Mouse (Mus musculus): ENCODE data around the gene Ptges3l. TPM values are rescaled to one million over a fixed set of nuclear protein-coding genes. Genes with fewer than 3 reads are reported as not detected.
"Not testable (repeated sequence)": the region's sequence is repeated elsewhere in the genome, so short reads cannot be mapped to it uniquely, and the experiment has no call there.

Ptges3l gene
- polyA plus RNA-seq, 1 experiment from 2014 or later: 2.8 TPM

GRCm38 (mm10) chr11:101415306-101415705, 9.8 kb downstream of the Ptges3l start:
- H3K36me3 ChIP-seq: peaks cover 34% of the 10 kb centered on the region
- no peak overlapping the region for H3K27ac ChIP-seq
- H3K27me3 ChIP-seq: no peaks in the 10 kb centered on the region
- no peak overlapping the region for H3K4me2 ChIP-seq
- H3K4me1 ChIP-seq (replicated peaks): peaks cover 14% of the 10 kb centered on the region
- no peak overlapping the region for H3K9ac ChIP-seq
- 91% methylated on average over 2 of the region's 2 CpGs for WGBS
- H3K4me3 ChIP-seq: no peak overlapping the region
- no peak for ATAC-seq (ENCODE audit: low FRiP score)
- no peaks in the 10 kb centered on the region for H3K9me3 ChIP-seq

GRCm38 (mm10) chr11:101395110-101395509, 30.0 kb downstream of the Ptges3l start:
- H3K4me2 ChIP-seq: no peak overlapping the region
- no peaks in the 10 kb centered on the region for H3K36me3 ChIP-seq
- no peak overlapping the region for H3K27ac ChIP-seq
- H3K27me3 ChIP-seq: peaks cover 5% of the 10 kb centered on the region; the same call in 1 of the 2 replicates
- H3K4me1 ChIP-seq (replicated peaks): no peaks in the 10 kb centered on the region
- no peaks in the 10 kb centered on the region for H3K9me3 ChIP-seq
- 9% methylated on average over 8 of the region's 8 CpGs for WGBS
- ATAC-seq (ENCODE audit: low FRiP score): 0 out of 2 replicates have a peak, but pooled peaks have one; percentile 21
- H3K4me3 ChIP-seq: no peak overlapping the region
- no peak overlapping the region for H3K9ac ChIP-seq

- no peaks in the 10 kb centered on the region for H3K27me3 ChIP-seq
- no peak overlapping the region for H3K9ac ChIP-seq
- no peaks in the 10 kb centered on the region for H3K4me1 ChIP-seq (replicated peaks)
- ATAC-seq (ENCODE audit: low FRiP score): no peak
- H3K27ac ChIP-seq: no peak overlapping the region
- no peaks in the 10 kb centered on the region for H3K9me3 ChIP-seq
- WGBS: 17% methylated on average over 4 of the region's 4 CpGs
- H3K4me3 ChIP-seq: no peak overlapping the region
- H3K4me2 ChIP-seq: no peak overlapping the region
- no peaks in the 10 kb centered on the region for H3K36me3 ChIP-seq
These were observed 43.3 kb downstream of the Ptges3l start for GRCm38 (mm10) chr11:101381817-101382216.

GRCm38 (mm10) chr11:101378926-101379325, 46.2 kb downstream of the Ptges3l start:
- ATAC-seq (ENCODE audit: low FRiP score): no peak
- 86% methylated on average over 6 of the region's 6 CpGs for WGBS
- H3K27ac ChIP-seq: no peak overlapping the region

GRCm38 (mm10) chr11:101378196-101378595, 46.9 kb downstream of the Ptges3l start:
- H3K27ac ChIP-seq; H3K4me1 ChIP-seq (replicated peaks); H3K27me3 ChIP-seq; H3K9me3 ChIP-seq; H3K36me3 ChIP-seq; ATAC-seq (ENCODE audit: low FRiP score); H3K4me3 ChIP-seq; H3K9ac ChIP-seq; H3K4me2 ChIP-seq: not testable (repeated sequence)
- WGBS: 87% methylated on average over 8 of the region's 8 CpGs

More at GRCm38 (mm10) chr11:101378926-101379325, 46.2 kb downstream of the Ptges3l start:
- Histone ChIP-seq H3K27me3 (no peaks in the 10 kb centered on the region), H3K4me3 (no peak overlapping the region), H3K4me2 (no peak overlapping the region), H3K36me3 (no peaks in the 10 kb centered on the region), H3K9ac (no peak overlapping the region), H3K4me1 (replicated peaks) (no peaks in the 10 kb centered on the region), H3K9me3 (no peaks in the 10 kb centered on the region)

GRCm38 (mm10) chr11:101374421-101374938, 50.7 kb downstream of the Ptges3l start:
- H3K4me1 ChIP-seq (replicated peaks): no peaks in the 10 kb centered on the region
- no peak overlapping the region for H3K27ac ChIP-seq
- no peaks in the 10 kb centered on the region for H3K36me3 ChIP-seq
- 66% methylated on average over 7 of the region's 7 CpGs for WGBS
- no peaks in the 10 kb centered on the region for H3K9me3 ChIP-seq
- no peak for ATAC-seq (ENCODE audit: low FRiP score)
- no peak overlapping the region for H3K4me3 ChIP-seq
- no peak overlapping the region for H3K4me2 ChIP-seq
- no peaks in the 10 kb centered on the region for H3K27me3 ChIP-seq
- no peak overlapping the region for H3K9ac ChIP-seq

GRCm38 (mm10) chr11:101370141-101370540, 55.0 kb downstream of the Ptges3l start:
- H3K9ac ChIP-seq: no peak overlapping the region
- no peak overlapping the region for H3K4me2 ChIP-seq
- ATAC-seq (ENCODE audit: low FRiP score): no peak
- H3K27ac ChIP-seq: no peak overlapping the region
- H3K4me3 ChIP-seq: no peak overlapping the region
- H3K36me3 ChIP-seq: no peaks in the 10 kb centered on the region
- H3K9me3 ChIP-seq: no peaks in the 10 kb centered on the region
- H3K27me3 ChIP-seq: no peaks in the 10 kb centered on the region
- 82% methylated on average over 5 of the region's 5 CpGs for WGBS
- H3K4me1 ChIP-seq (replicated peaks): no peaks in the 10 kb centered on the region

Small RNAs within 50 kb of the gene (microRNA-seq; reads per million reads assigned to microRNA genes)
- not detected for gene Mir6929

Other genes with a start within 250 kb of the Ptges3l start
- gene Ccr10, start 249.9 kb downstream of the Ptges3l start, polyA plus RNA-seq (2015; fragmentation: Nextera tagmentation; extraction: Ambion mirVana): 0.13 and 0.18 TPM in 2 replicates
- 20.4 and 20.7 TPM in 2 replicates for gene Ezh1, start 198.9 kb downstream of the Ptges3l start, polyA plus RNA-seq (2015; fragmentation: Nextera tagmentation; extraction: Ambion mirVana)
- gene Ramp2, start 179.3 kb downstream of the Ptges3l start, polyA plus RNA-seq (2015; fragmentation: Nextera tagmentation; extraction: Ambion mirVana): 84.8 and 94.9 TPM in 2 replicates
- gene Vps25, start 171.6 kb downstream of the Ptges3l start, polyA plus RNA-seq (2015; fragmentation: Nextera tagmentation; extraction: Ambion mirVana): 110 and 115 TPM in 2 replicates
- 7.0 and 7.7 TPM in 2 replicates for gene Wnk4, start 164.8 kb downstream of the Ptges3l start, polyA plus RNA-seq (2015; fragmentation: Nextera tagmentation; extraction: Ambion mirVana)
- 1.3 TPM in 2 replicates for gene Cntd1, start 146.3 kb downstream of the Ptges3l start, polyA plus RNA-seq (2015; fragmentation: Nextera tagmentation; extraction: Ambion mirVana)
- 216 and 226 TPM in 2 replicates for gene Coa3, start 146.2 kb downstream of the Ptges3l start, polyA plus RNA-seq (2015; fragmentation: Nextera tagmentation; extraction: Ambion mirVana)
- gene Becn1, start 123.0 kb downstream of the Ptges3l start, polyA plus RNA-seq (2015; fragmentation: Nextera tagmentation; extraction: Ambion mirVana): 166 and 188 TPM in 2 replicates
- 118 and 122 TPM in 2 replicates for gene Psme3, start 109.1 kb downstream of the Ptges3l start, polyA plus RNA-seq (2015; fragmentation: Nextera tagmentation; extraction: Ambion mirVana)
- 1.9 and 2.4 TPM in 2 replicates for gene Aoc2, start 100.3 kb downstream of the Ptges3l start, polyA plus RNA-seq (2015; fragmentation: Nextera tagmentation; extraction: Ambion mirVana)
- not detected in 2 replicates for gene Aoc3, start 94.7 kb downstream of the Ptges3l start, polyA plus RNA-seq (2015; fragmentation: Nextera tagmentation; extraction: Ambion mirVana)
- gene G6pc, start 57.8 kb downstream of the Ptges3l start, polyA plus RNA-seq (2015; fragmentation: Nextera tagmentation; extraction: Ambion mirVana): not detected in 2 replicates
- gene Aarsd1, start 7.7 kb downstream of the Ptges3l start, polyA plus RNA-seq (2015; fragmentation: Nextera tagmentation; extraction: Ambion mirVana): 91.5 and 96.2 TPM in 2 replicates
- gene Gm27029, start 537 bp downstream of the Ptges3l start, polyA plus RNA-seq (2015; fragmentation: Nextera tagmentation; extraction: Ambion mirVana): 4.8 and 8.0 TPM in 2 replicates
- gene Rundc1, start 248 bp downstream of the Ptges3l start, polyA plus RNA-seq (2015; fragmentation: Nextera tagmentation; extraction: Ambion mirVana): 28.6 and 29.8 TPM in 2 replicates
- gene Rpl27, start 17.0 kb upstream of the Ptges3l start, polyA plus RNA-seq (2015; fragmentation: Nextera tagmentation; extraction: Ambion mirVana): 301 and 310 TPM in 2 replicates
- gene Ifi35, start 23.1 kb upstream of the Ptges3l start, polyA plus RNA-seq (2015; fragmentation: Nextera tagmentation; extraction: Ambion mirVana): 3.7 and 4.0 TPM in 2 replicates
- gene Rnd2, start 39.7 kb upstream of the Ptges3l start, polyA plus RNA-seq (2015; fragmentation: Nextera tagmentation; extraction: Ambion mirVana): 108 and 111 TPM in 2 replicates
- 92.1 and 96.6 TPM in 2 replicates for gene Vat1, start 40.9 kb upstream of the Ptges3l start, polyA plus RNA-seq (2015; fragmentation: Nextera tagmentation; extraction: Ambion mirVana)
- 2.9 TPM in 2 replicates for gene Brca1, start 126.6 kb upstream of the Ptges3l start, polyA plus RNA-seq (2015; fragmentation: Nextera tagmentation; extraction: Ambion mirVana)
- 98.7 and 104 TPM in 2 replicates for gene Nbr1, start 126.8 kb upstream of the Ptges3l start, polyA plus RNA-seq (2015; fragmentation: Nextera tagmentation; extraction: Ambion mirVana)
- gene Tmem106a, start 156.9 kb upstream of the Ptges3l start, polyA plus RNA-seq (2015; fragmentation: Nextera tagmentation; extraction: Ambion mirVana): 3.4 and 4.1 TPM in 2 replicates
- not detected in 2 replicates for gene Gm11634, start 173.9 kb upstream of the Ptges3l start, polyA plus RNA-seq (2015; fragmentation: Nextera tagmentation; extraction: Ambion mirVana)
- gene Rdm1, start 201.9 kb upstream of the Ptges3l start, polyA plus RNA-seq (2015; fragmentation: Nextera tagmentation; extraction: Ambion mirVana): 15.5 and 18.9 TPM in 2 replicates
- gene Arl4d, start 240.2 kb upstream of the Ptges3l start, polyA plus RNA-seq (2015; fragmentation: Nextera tagmentation; extraction: Ambion mirVana): 8.0 and 10.7 TPM in 2 replicates